Mouse (Mus musculus): ENCODE results near the gene Mrpl54.

DNA sequence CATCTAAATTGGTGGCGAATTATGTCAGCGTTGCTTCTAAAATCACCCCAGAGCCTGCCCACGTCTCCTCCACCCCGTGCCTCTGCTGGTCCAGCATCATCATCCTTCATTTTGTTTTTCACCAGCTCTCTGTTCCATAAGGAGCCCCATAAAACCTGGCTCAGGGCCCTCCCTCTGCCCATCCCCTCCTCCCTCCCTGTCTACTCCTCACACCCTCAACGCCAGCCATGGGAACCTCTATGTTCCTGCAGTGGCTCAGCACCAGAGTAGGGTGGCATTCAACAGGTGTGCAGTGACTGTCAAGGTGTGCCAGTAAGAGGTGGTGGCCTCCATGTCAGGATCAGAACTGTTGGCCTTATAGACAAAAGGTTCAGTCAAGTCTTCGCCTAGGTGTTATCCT lies 28.5 kb upstream of the Mrpl54 start:
- TF ChIP-seq CTCF (IDR thresholded peaks at IDR 0.05; ENCODE audit: insufficient read depth, low read length) (no peak), POLR2A (IDR thresholded peaks at IDR 0.05; ENCODE audit: borderline replicate concordance, extremely low read depth, low read depth, low read length) (no peak)

Measured in lung, adult 2 months (tissue).